Mouse (Mus musculus): Measurements from ENCODE around the gene Rangrf.

DNA sequence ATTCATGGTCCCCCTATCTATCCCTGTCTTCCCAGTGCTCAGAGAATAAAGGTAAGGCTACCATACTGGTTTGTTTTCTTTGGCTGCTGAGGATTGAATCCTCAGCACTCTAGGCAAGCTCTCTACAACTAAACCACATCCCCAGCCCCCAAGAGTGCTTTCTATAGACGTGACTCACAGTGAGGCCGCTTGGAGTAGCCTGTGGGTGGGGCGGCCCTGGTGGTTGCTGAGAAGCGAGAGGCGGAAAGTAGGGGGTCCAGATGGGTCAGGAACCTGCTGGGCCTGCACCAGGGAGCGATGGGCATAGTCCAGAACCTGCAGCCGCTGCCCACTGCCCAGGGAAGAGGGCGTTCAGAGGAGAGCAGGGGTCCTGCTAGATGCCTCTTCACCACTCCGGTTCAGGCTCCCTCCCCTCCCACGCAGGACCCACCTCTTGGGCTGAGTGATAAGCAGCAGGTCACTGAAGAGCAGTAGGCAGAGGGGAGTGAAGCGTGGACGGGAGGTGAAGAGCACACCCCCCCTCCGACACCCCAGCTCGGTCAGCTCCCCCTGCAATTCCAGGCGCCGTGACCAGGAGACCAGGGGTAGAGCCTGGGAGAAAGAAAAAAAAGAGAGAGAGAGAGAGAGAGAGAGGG lies 28.1 kb downstream of the Rangrf start:
- TF ChIP-seq CTCF (IDR thresholded peaks at IDR 0.05; ENCODE audit: extremely low read depth, insufficient read length, insufficient replicate concordance, low read depth, low read length) (no peak), POLR2A (IDR thresholded peaks at IDR 0.05; ENCODE audit: low read depth, low read length) (no peak)

Measured in small intestine, adult 2 months (tissue).